Mouse (Mus musculus) bone marrow macrophage, adult 2 months (primary cell): ENCODE data around the gene Gm2000.
"Not testable (repeated sequence)": the region's sequence is repeated elsewhere in the genome, so short reads cannot be mapped to it uniquely, and the experiment has no call there.

ENCODE experiments used
- CTCF ChIP-seq: IDR thresholded peaks from 2 replicates; pipeline ENCODE4 v1.5.1; 2012; ENCODE audit warnings: low read depth, mild to moderate bottlenecking, low read length, moderate library complexity
- POLR2A ChIP-seq: IDR thresholded peaks from 2 replicates; pipeline ENCODE4 v1.6.1; 2012; ENCODE audit warnings: mild to moderate bottlenecking, low read depth, low read length, borderline replicate concordance

DNA sequence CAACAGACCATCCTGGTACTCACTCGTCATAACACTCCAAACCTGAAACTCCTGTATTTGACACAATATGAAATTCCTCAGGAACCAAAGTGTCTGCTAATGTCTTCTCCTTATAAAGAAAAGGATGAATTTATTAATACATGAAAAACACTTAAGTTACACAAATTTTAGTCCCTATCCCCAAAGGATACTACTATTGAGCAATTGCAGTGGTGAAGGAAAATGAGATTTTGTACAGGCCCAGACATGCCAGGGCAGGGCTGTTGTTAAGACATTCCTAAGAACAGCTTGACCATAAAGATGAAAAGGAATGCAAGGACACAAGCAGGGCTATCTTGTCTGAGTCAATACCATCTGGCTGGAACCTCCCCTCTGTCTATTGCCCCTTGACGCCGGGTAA lies 34.3 kb downstream of the Gm2000 start:
- not testable (repeated sequence) for TF ChIP-seq POLR2A, CTCF
